Comparison of ENCODE assay signal across 9 mouse cellular contexts in the genomic region with DNA sequence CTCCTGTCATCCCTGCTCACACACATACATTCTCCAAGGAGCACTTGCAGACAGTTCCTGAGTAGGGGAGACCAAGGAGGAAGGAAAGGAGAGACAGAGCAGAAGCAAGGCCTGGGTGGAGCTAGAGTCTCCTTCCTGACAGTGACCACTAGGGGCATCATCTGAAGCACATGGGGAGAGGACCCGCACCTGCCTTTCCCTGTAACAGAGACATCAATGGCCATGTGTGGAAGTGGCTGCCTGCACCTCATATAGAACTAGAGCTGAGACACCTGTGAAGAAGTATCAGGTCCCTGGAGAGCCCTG.
DNase-seq lines count a peak whose midpoint lies in the region; ATAC-seq and TF ChIP-seq lines count a peak whose summit lies in the region.
"Had no signal": no experiment of that assay in that cellular context is flagged by ENCODE, and none has a peak within 500 bp of the region (broad histone marks: within the 10 kb centered on the region; RNA-seq: fewer than 3 reads in every experiment).

No protein-coding gene starts in this region.

- H3K4me1 ChIP-seq in heart, postnatal 0 days (ENCODE audit: control insufficient read depth, insufficient read depth) = no peaks in the 10 kb centered on the region
- H3K4me1 ChIP-seq in CH12.LX (ENCODE audit: control insufficient read depth in 1 of 2, insufficient read depth in 2 of 2) = peaks cover 0 to 7% of the 10 kb centered on the region in 2 experiments; a peak in 2 of 4 replicates
- no peaks in the 10 kb centered on the region for H3K4me1 ChIP-seq in cortical plate, adult 2 months (ENCODE audit: control insufficient read depth, insufficient read depth, low read length)

- H3K36me3 ChIP-seq in heart, postnatal 0 days (replicated peaks; ENCODE audit: control insufficient read depth, insufficient read depth, low read length) = no peaks in the 10 kb centered on the region
- peaks cover 0 to 63% of the 10 kb centered on the region in 2 experiments for H3K36me3 ChIP-seq in CH12.LX (replicated peaks in 1 of 2; ENCODE audit: control insufficient read depth in 1 of 2, insufficient read depth in 1 of 2, low read length in 1 of 2)
- H3K36me3 ChIP-seq: forebrain, embryonic 10.5 days had no signal

- TF ChIP-seq POLR2A in CH12.LX (IDR thresholded peaks at IDR 0.05; ENCODE audit: low read depth, low read length) = no peak
- TF ChIP-seq POLR2A in cortical plate, adult 2 months (IDR thresholded peaks at IDR 0.05; ENCODE audit: extremely low read depth, insufficient read depth, low read length) = no peak

- no peak overlapping the region for H3K4me3 ChIP-seq in heart, postnatal 0 days (ENCODE audit: low read depth, low read length)
- no peak overlapping the region for H3K4me3 ChIP-seq in CH12.LX (replicated peaks in 1 of 3; ENCODE audit: low read depth in 2 of 3, low read length in 2 of 3, poor library complexity in 1 of 3)
- no peak overlapping the region for H3K4me3 ChIP-seq in cortical plate, adult 2 months (ENCODE audit: insufficient read depth, low read length)
- H3K4me3 ChIP-seq: forebrain, embryonic 10.5 days had no signal

- TF ChIP-seq EP300 in heart, postnatal 0 days (IDR thresholded peaks at IDR 0.05; ENCODE audit: low read depth) = no peak
- TF ChIP-seq EP300 in CH12.LX (IDR thresholded peaks at IDR 0.05; ENCODE audit: low read length) = no peak

- in situ Hi-C loops in CH12.LX (cut with MboI; ENCODE audit: low pct_ligation_motif_present, low pct_unique_long_range_greater_than_20kb, low sequenced_read_pairs) = loop anchor here (10.0 kb wide), 1 partner anchor 190 kb away; no protein-coding TSS in a partner anchor

- no peak overlapping the region for H3K9ac ChIP-seq in heart, postnatal 0 days (replicated peaks; ENCODE audit: low read depth, low read length)
- no peak overlapping the region for H3K9ac ChIP-seq in CH12.LX (ENCODE audit: insufficient read depth, low read depth)

- 44% methylated on average over 1 of the region's 1 CpGs for WGBS in heart, postnatal 0 days

- H3K79me2 ChIP-seq in CH12.LX (replicated peaks; ENCODE audit: control insufficient read depth, extremely low read depth, insufficient read depth, poor library complexity, severe bottlenecking) = no peaks in the 10 kb centered on the region

- H3K9me3 ChIP-seq in heart, postnatal 0 days (replicated peaks; ENCODE audit: control insufficient read depth, low read length) = no peaks in the 10 kb centered on the region
- no peaks in the 10 kb centered on the region for H3K9me3 ChIP-seq in CH12.LX (replicated peaks; ENCODE audit: low read length)
- H3K9me3 ChIP-seq: forebrain, embryonic 10.5 days had no signal

- DNase-seq in heart, postnatal 0 days (ENCODE audit: low spot score) = no peak
- no peak for DNase-seq in heart, adult 9 months (ENCODE audit: low spot score in 2 of 2)
- DNase-seq in CH12.LX (ENCODE audit: extremely low read depth) (peak; percentile 41), adipocyte (ENCODE audit: low spot score) (no peak)
- no peak for DNase-seq in kidney, postnatal 36 days
- no peak for DNase-seq in gastrocnemius, adult 18-20 months (ENCODE audit: low spot score)

- H3K4me2 ChIP-seq in heart, postnatal 0 days (ENCODE audit: low read depth, low read length) = no peak overlapping the region
- H3K4me2 ChIP-seq in CH12.LX (ENCODE audit: insufficient read depth, low read depth, poor library complexity, severe bottlenecking) = no peak overlapping the region

- TF ChIP-seq CTCF in heart, postnatal 0 days (IDR thresholded peaks at IDR 0.05; ENCODE audit: low read depth) = peak; percentile 51
- TF ChIP-seq CTCF in CH12.LX (conservative IDR thresholded peaks at IDR 0.05 in 1 of 2, IDR thresholded peaks at IDR 0.05 in 1 of 2; ENCODE audit: low read depth in 2 of 2, low read length in 2 of 2) = peak; percentile 68 to 72
- TF ChIP-seq CTCF in cortical plate, adult 2 months (IDR thresholded peaks at IDR 0.05; ENCODE audit: extremely low read depth, insufficient read depth, low read length) = peak; percentile 46

- H3K27me3 ChIP-seq in heart, postnatal 0 days (ENCODE audit: control insufficient read depth, insufficient read depth, low read length) = no peaks in the 10 kb centered on the region
- H3K27me3 ChIP-seq in CH12.LX (replicated peaks) = no peaks in the 10 kb centered on the region

- H3K27ac ChIP-seq in heart, postnatal 0 days (ENCODE audit: low read depth) = no peak overlapping the region
- no peak overlapping the region for H3K27ac ChIP-seq in CH12.LX (ENCODE audit: insufficient read depth, low read depth)
- no peak overlapping the region for H3K27ac ChIP-seq in cortical plate, adult 2 months (ENCODE audit: insufficient read depth, low read length)
- H3K27ac ChIP-seq: forebrain, embryonic 10.5 days had no signal

- ATAC-seq in heart, postnatal 0 days (ENCODE audit: insufficient read depth, low read depth) = no peak
- peak; percentile 45 for ATAC-seq in megakaryocyte-erythroid progenitor cell, adult 5-6 weeks (replicated peaks; ENCODE audit: low FRiP score, low TSS enrichment, poor library complexity, severe bottlenecking)

- dilution Hi-C loops in CH12.LX (cut with MboI; ENCODE audit: extremely low pct_ligation_motif_present, extremely low pct_unique_long_range_greater_than_20kb, low sequenced_read_pairs) = no loop called here

- peak; percentile 31 for TF ChIP-seq RAD21 in CH12.LX (IDR thresholded peaks at IDR 0.05; ENCODE audit: low read depth, low read length)

TF ChIP-seq in CH12.LX, 34 proteins besides CTCF, POLR2A, EP300 and RAD21:
- TF ChIP-seq MAX (IDR thresholded peaks at IDR 0.05; ENCODE audit: low read length) (peak; percentile 57; the same call in 1 of the 2 replicates), TCF12 (IDR thresholded peaks at IDR 0.05; ENCODE audit: low read depth, low read length) (no peak), SMC3 (IDR thresholded peaks at IDR 0.05; ENCODE audit: low read depth, low read length) (peak; percentile 24), MYC (IDR thresholded peaks at IDR 0.05; ENCODE audit: low read depth, low read length) (peak; percentile 76)
